8 mouse cellular contexts compared by ENCODE assay signal in the genomic region with DNA sequence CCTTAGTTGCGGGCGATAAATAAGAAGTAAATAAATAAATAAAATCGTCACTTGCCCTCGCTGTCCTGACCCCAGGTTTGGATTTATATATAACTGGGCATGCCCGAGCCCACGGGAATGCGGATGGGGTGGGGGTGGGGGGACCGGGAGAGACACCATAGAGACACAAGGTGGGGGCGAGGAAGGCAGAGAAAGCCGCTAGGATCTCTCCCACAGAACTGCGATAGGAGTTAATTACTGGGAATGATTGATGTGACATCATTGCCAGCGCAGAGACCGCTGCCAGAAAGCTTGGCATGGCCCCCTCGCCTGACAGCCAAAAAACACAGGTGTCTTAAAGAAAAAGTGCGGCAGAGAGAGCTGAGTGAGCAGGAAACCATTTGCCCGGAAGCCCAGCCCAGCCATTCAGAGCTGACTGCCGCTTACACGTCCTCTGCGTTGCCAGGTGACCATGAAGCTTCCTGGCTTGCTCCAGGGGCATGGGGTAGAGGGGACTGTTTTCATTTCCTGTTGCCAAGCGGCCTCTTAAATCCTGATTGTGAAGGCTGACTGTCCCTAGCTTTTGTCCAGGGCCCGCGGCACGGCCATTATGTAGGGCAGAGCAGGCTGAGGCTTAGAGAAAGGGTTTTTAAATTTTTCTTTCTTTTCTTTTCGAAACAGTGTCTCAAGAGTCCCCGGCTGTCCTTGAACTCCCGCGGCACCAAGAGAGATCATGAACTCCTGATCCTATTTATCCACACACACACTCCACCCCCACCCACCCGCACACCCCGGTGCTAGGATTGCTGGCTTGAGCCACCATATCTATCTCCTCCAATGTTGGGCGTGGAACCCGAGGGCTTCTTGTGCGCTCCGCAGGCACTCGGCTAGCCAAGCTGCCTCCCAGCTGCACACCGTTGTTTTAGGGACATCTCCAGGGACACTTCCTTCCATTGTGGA. TPM values are rescaled to one million over a fixed set of nuclear protein-coding genes. Genes with fewer than 3 reads are reported as not detected.
A peak's percentile ranks its signal among the peaks of the same experiment; 100 is the strongest.
DNase-seq lines count a peak whose midpoint lies in the region; ATAC-seq lines count a peak whose summit lies in the region.

No protein-coding gene starts in this region.

- peaks cover 48% of the 10 kb centered on the region for H3K4me1 ChIP-seq in embryonic facial prominence, embryonic 13.5 days
- peaks cover 30% of the 10 kb centered on the region for H3K4me1 ChIP-seq in intestine, embryonic 16.5 days (ENCODE audit: control insufficient read depth, insufficient read depth, low read length)

- peak overlapping the region; percentile 62 for H3K9ac ChIP-seq in embryonic facial prominence, embryonic 13.5 days
- H3K9ac ChIP-seq in intestine, embryonic 16.5 days (ENCODE audit: low read depth, low read length): peak overlapping the region; percentile 70

- no peaks in the 10 kb centered on the region for H3K36me3 ChIP-seq in embryonic facial prominence, embryonic 13.5 days
- H3K36me3 ChIP-seq in intestine, embryonic 16.5 days (ENCODE audit: control insufficient read depth, insufficient read depth, low read length): no peaks in the 10 kb centered on the region

- H3K27me3 ChIP-seq in embryonic facial prominence, embryonic 13.5 days: no peaks in the 10 kb centered on the region
- H3K27me3 ChIP-seq in intestine, embryonic 16.5 days (replicated peaks; ENCODE audit: control insufficient read depth, insufficient read depth, low read length): no peaks in the 10 kb centered on the region

- peak overlapping the region; percentile 39 for H3K4me3 ChIP-seq in embryonic facial prominence, embryonic 13.5 days
- H3K4me3 ChIP-seq in intestine, embryonic 16.5 days (ENCODE audit: low read length): peak overlapping the region; percentile 50

- 16% methylated on average over 35 of the region's 35 CpGs for WGBS in embryonic facial prominence, embryonic 13.5 days
- WGBS in intestine, embryonic 16.5 days: 20% methylated on average over 35 of the region's 35 CpGs

- no peaks in the 10 kb centered on the region for H3K9me3 ChIP-seq in embryonic facial prominence, embryonic 13.5 days
- H3K9me3 ChIP-seq in intestine, embryonic 16.5 days (ENCODE audit: control insufficient read depth, low read length): no peaks in the 10 kb centered on the region

- peak; percentile 86 for DNase-seq in adrenal gland, postnatal 36 days
- DNase-seq in left cerebral cortex, postnatal 36 days (ENCODE audit: low spot score in 2 of 2): peak; percentile 74 to 76
- DNase-seq in right cerebral cortex, postnatal 36 days (ENCODE audit: low spot score in 2 of 2): peak; percentile 62 to 69
- peak; percentile 85 for DNase-seq in yolk sac, embryonic 10.5 days (ENCODE audit: low spot score)

- peak overlapping the region; percentile 67 for H3K4me2 ChIP-seq in embryonic facial prominence, embryonic 13.5 days
- peak overlapping the region; percentile 74 for H3K4me2 ChIP-seq in intestine, embryonic 16.5 days (ENCODE audit: low read depth, low read length)

- peak overlapping the region; percentile 91 for H3K27ac ChIP-seq in embryonic facial prominence, embryonic 13.5 days
- peak overlapping the region; percentile 80 for H3K27ac ChIP-seq in intestine, embryonic 16.5 days (ENCODE audit: low read length)

- no peak for ATAC-seq in embryonic facial prominence, embryonic 13.5 days (ENCODE audit: insufficient number of reproducible peaks, insufficient read depth, low FRiP score, low TSS enrichment, low read depth)
- ATAC-seq in granulocyte monocyte progenitor cell, adult 5-6 weeks (replicated peaks; ENCODE audit: poor library complexity, severe bottlenecking): peak; percentile 73
- peak; percentile 70 for ATAC-seq in intestine, embryonic 16.5 days
- peak; percentile 66 for ATAC-seq in megakaryocyte-erythroid progenitor cell, adult 5-6 weeks (replicated peaks; ENCODE audit: low FRiP score, low TSS enrichment, poor library complexity, severe bottlenecking)

- intact Hi-C loops in left cerebral cortex, postnatal 36 days (cut with DNase I): no loop called here

RNA-seq across cellular contexts. Expression of gene Rassf3, which starts 29.1 kb away (rescaled TPM):
- total RNA-seq in adrenal gland, postnatal 36 days (2021): 10 to 100 TPM; 37.5 to 38.2 TPM
- 17.7 and 20.8 TPM in 2 replicates for polyA plus RNA-seq in embryonic facial prominence, embryonic 13.5 days (2015; fragmentation: Nextera tagmentation; extraction: Ambion mirVana)
- total RNA-seq in granulocyte monocyte progenitor cell, adult 5-6 weeks (2014; fragmentation: Nextera tagmentation): 22.4 and 30.6 TPM in 2 replicates
- 21.0 and 22.5 TPM in 2 replicates for total RNA-seq in granulocyte monocyte progenitor cell, adult 5-6 weeks (2017)
- 15.7 and 22.2 TPM in 2 replicates for polyA plus RNA-seq in intestine, embryonic 16.5 days (2015; fragmentation: Nextera tagmentation; extraction: Ambion mirVana)
- total RNA-seq in left cerebral cortex, postnatal 36 days (2021): 10 to 100 TPM; 30.8 to 47.3 TPM
- total RNA-seq in megakaryocyte-erythroid progenitor cell, adult 5-6 weeks (2014; fragmentation: Nextera tagmentation): 6.5 and 9.7 TPM in 2 replicates
- 12.1 and 13.4 TPM in 2 replicates for total RNA-seq in megakaryocyte-erythroid progenitor cell, adult 5-6 weeks (2017)
